In genomic region chr16:28930426-28930825, GRCm38 (mm10) we compare ENCODE assay signal across 8 mouse cellular contexts. TPM values are rescaled to one million over a fixed set of nuclear protein-coding genes. Genes with fewer than 3 reads are reported as not detected.
DNase-seq lines count a peak whose midpoint lies in the region; ATAC-seq and TF ChIP-seq lines count a peak whose summit lies in the region.

No protein-coding gene starts in this region.

- no peaks in the 10 kb centered on the region for H3K36me3 ChIP-seq in heart, embryonic 15.5 days
- H3K36me3 ChIP-seq in embryonic facial prominence, embryonic 10.5 days (replicated peaks), result no peaks in the 10 kb centered on the region
- H3K36me3 ChIP-seq in hindbrain, postnatal 0 days (ENCODE audit: insufficient read depth, low read length), result no peaks in the 10 kb centered on the region
- no peaks in the 10 kb centered on the region for H3K36me3 ChIP-seq in midbrain, postnatal 0 days (ENCODE audit: insufficient read depth, low read length)

- H3K4me2 ChIP-seq in heart, embryonic 15.5 days, result peak overlapping the region; percentile 95
- peak overlapping the region; percentile 70 for H3K4me2 ChIP-seq in hindbrain, postnatal 0 days (ENCODE audit: low read depth, low read length)
- H3K4me2 ChIP-seq in midbrain, postnatal 0 days (ENCODE audit: low read depth, low read length, poor library complexity, severe bottlenecking), result peak overlapping the region; percentile 71

- H3K9me3 ChIP-seq in heart, embryonic 15.5 days (replicated peaks), result no peaks in the 10 kb centered on the region
- H3K9me3 ChIP-seq in embryonic facial prominence, embryonic 10.5 days, result no peaks in the 10 kb centered on the region
- H3K9me3 ChIP-seq in hindbrain, postnatal 0 days (ENCODE audit: low read length), result no peaks in the 10 kb centered on the region
- no peaks in the 10 kb centered on the region for H3K9me3 ChIP-seq in midbrain, postnatal 0 days (ENCODE audit: low read length)

- TF ChIP-seq CTCF in hindbrain, postnatal 0 days (IDR thresholded peaks at IDR 0.05; ENCODE audit: low read depth), result no peak
- TF ChIP-seq CTCF in midbrain, postnatal 0 days (IDR thresholded peaks at IDR 0.05), result no peak

- no peak for DNase-seq in heart, adult 8-10 months (ENCODE audit: low spot score)
- DNase-seq in embryonic facial prominence, embryonic 10.5 days (ENCODE audit: low spot score), result no peak
- peak; percentile 18 for DNase-seq in hindbrain, postnatal 0 days (ENCODE audit: low spot score)
- no peak for DNase-seq in midbrain, postnatal 0 days (ENCODE audit: low spot score)
- no peak for DNase-seq in MN1 (ENCODE audit: low spot score)
- no peak for DNase-seq in left cerebral cortex, adult 18-20 months (ENCODE audit: low spot score in 2 of 2)
- DNase-seq in gastrocnemius, postnatal 10 days, result no peak

- H3K9ac ChIP-seq in heart, embryonic 15.5 days, result peak overlapping the region; percentile 90
- peak overlapping the region; percentile 88 for H3K9ac ChIP-seq in hindbrain, postnatal 0 days (replicated peaks; ENCODE audit: low read length)
- H3K9ac ChIP-seq in midbrain, postnatal 0 days (replicated peaks; ENCODE audit: low read length, poor library complexity, severe bottlenecking), result peak overlapping the region; percentile 91; the same call in 1 of the 2 replicates

- no peak for ATAC-seq in heart, embryonic 15.5 days (replicated peaks; ENCODE audit: insufficient number of reproducible peaks, insufficient read depth, low FRiP score, low read depth)
- no peak for ATAC-seq in hindbrain, postnatal 0 days
- no peak for ATAC-seq in midbrain, postnatal 0 days (ENCODE audit: low FRiP score)

- peaks cover 12% of the 10 kb centered on the region for H3K4me1 ChIP-seq in heart, embryonic 15.5 days (replicated peaks)
- H3K4me1 ChIP-seq in embryonic facial prominence, embryonic 10.5 days, result peaks cover 25% of the 10 kb centered on the region
- peaks cover 5% of the 10 kb centered on the region for H3K4me1 ChIP-seq in hindbrain, postnatal 0 days (ENCODE audit: insufficient read depth, low read length)
- peaks cover 8% of the 10 kb centered on the region; the same call in 1 of the 2 replicates for H3K4me1 ChIP-seq in midbrain, postnatal 0 days (ENCODE audit: insufficient read depth, low read length)

- peaks cover 4% of the 10 kb centered on the region; the same call in 1 of the 2 replicates for H3K27me3 ChIP-seq in heart, embryonic 15.5 days
- peaks cover 21% of the 10 kb centered on the region for H3K27me3 ChIP-seq in embryonic facial prominence, embryonic 10.5 days (replicated peaks; ENCODE audit: low read depth, poor library complexity, severe bottlenecking)
- H3K27me3 ChIP-seq in hindbrain, postnatal 0 days (ENCODE audit: insufficient read depth, low read length), result no peaks in the 10 kb centered on the region
- H3K27me3 ChIP-seq in midbrain, postnatal 0 days (ENCODE audit: insufficient read depth, low read length), result no peaks in the 10 kb centered on the region

- 25% methylated on average over 5 of the region's 5 CpGs for WGBS in heart, embryonic 15.5 days
- WGBS in embryonic facial prominence, embryonic 10.5 days, result 5% methylated on average over 5 of the region's 5 CpGs
- 13% methylated on average over 5 of the region's 5 CpGs for WGBS in hindbrain, postnatal 0 days
- WGBS in midbrain, postnatal 0 days, result 14% methylated on average over 5 of the region's 5 CpGs

- H3K27ac ChIP-seq in heart, embryonic 15.5 days, result no peak overlapping the region
- no peak overlapping the region for H3K27ac ChIP-seq in embryonic facial prominence, embryonic 10.5 days (replicated peaks)
- H3K27ac ChIP-seq in hindbrain, postnatal 0 days, result 0 out of 2 replicates have a peak overlapping the region, but pooled peaks have one; percentile 93
- no peak overlapping the region for H3K27ac ChIP-seq in midbrain, postnatal 0 days (ENCODE audit: low read depth, low read length)

- peak overlapping the region; percentile 97 for H3K4me3 ChIP-seq in heart, embryonic 15.5 days
- H3K4me3 ChIP-seq in embryonic facial prominence, embryonic 10.5 days, result peak overlapping the region; percentile 97
- H3K4me3 ChIP-seq in hindbrain, postnatal 0 days (ENCODE audit: low read length), result peak overlapping the region; percentile 83
- peak overlapping the region; percentile 97 for H3K4me3 ChIP-seq in midbrain, postnatal 0 days (ENCODE audit: low read depth, low read length)

RNA-seq across cellular contexts. Expression of gene Mb21d2, which starts 1.0 kb away (rescaled TPM):
- polyA plus RNA-seq in heart, embryonic 15.5 days (2015; fragmentation: Nextera tagmentation; extraction: Ambion mirVana), result 3.2 and 3.5 TPM in 2 replicates
- total RNA-seq in heart, adult 8-10 months (2022), result 1 to 10 TPM; 7.9 to 9.2 (median 8.6) TPM
- 6.8 and 7.3 TPM in 2 replicates for polyA plus RNA-seq in embryonic facial prominence, embryonic 10.5 days (2016; fragmentation: Nextera tagmentation; extraction: Ambion mirVana)
- total RNA-seq in hindbrain, postnatal 0 days (2014; rRNA removed), result 62.3 and 69.5 TPM in 2 replicates
- 19.9 and 21.4 TPM in 2 replicates for polyA plus RNA-seq in hindbrain, postnatal 0 days (2015; fragmentation: Nextera tagmentation; extraction: Ambion mirVana)
- 51.5 and 55.6 TPM in 2 replicates for total RNA-seq in midbrain, postnatal 0 days (2014; rRNA removed)
- 16.5 and 16.9 TPM in 2 replicates for polyA plus RNA-seq in midbrain, postnatal 0 days (2015; fragmentation: Nextera tagmentation; extraction: Ambion mirVana)
- total RNA-seq in left cerebral cortex, adult 18-20 months (2021), result 10 to 100 TPM; 36.3 to 38.2 TPM
- total RNA-seq in gastrocnemius, postnatal 10 days (2021), result 1 to 10 TPM; 8.3 to 9.1 TPM
